Mouse (Mus musculus) liver, embryonic 14.5 days (tissue): ENCODE measurements around the gene Ppp1r3c. TPM values are rescaled to one million over a fixed set of nuclear protein-coding genes. Genes with fewer than 3 reads are reported as not detected.

ENCODE experiments used
- ATAC-seq: fragments of 200-750 bp; cut with Nextera tagmentation; 2 replicates; pipeline ENCODE4 v1.8.0; 2017; ENCODE audit warnings: moderate number of reproducible peaks, mild to moderate bottlenecking, moderate library complexity; ENCODE audit not compliant: insufficient read depth
- DNase-seq, 3 experiments: peaks; one replicate each; pipeline ENCODE4 v3.0.0-alpha.2; 2012 to 2013; ENCODE audit warnings: low read depth in 3 of 3, low spot score in 3 of 3
- H3K27ac ChIP-seq: fragments of 300-500 bp; sonication (generic); 2 replicates; pipeline ENCODE4 v1.5.1; 2014; ENCODE audit warnings: moderate library complexity, mild to moderate bottlenecking, control low read depth, inconsistent platforms
- H3K27me3 ChIP-seq: fragments of 300-500 bp; sonication (generic); 2 replicates; pipeline ENCODE4 v1.6.1; 2014; ENCODE audit warnings: mild to moderate bottlenecking, low read length, moderate library complexity; ENCODE audit not compliant: control insufficient read depth, insufficient read depth
- H3K36me3 ChIP-seq: fragments of 300-500 bp; sonication (generic); replicated peaks from 2 replicates; pipeline ENCODE4 v1.6.1; 2014; ENCODE audit warnings: low read depth; ENCODE audit not compliant: control insufficient read depth, insufficient read depth
- H3K4me1 ChIP-seq, 2 experiments: fragments of 200-500 bp in 1 of 2; fragments of 300-500 bp in 1 of 2; sonication (generic) in 1 of 2; replicated peaks; 2 replicates each; pipeline ENCODE4 v1.6.1; 2012 to 2014; ENCODE audit warnings: antibody characterized with exemption in 1 of 2, inconsistent platforms in 1 of 2, low read length in 1 of 2; ENCODE audit not compliant: control insufficient read depth in 2 of 2, insufficient read depth in 2 of 2
- H3K4me2 ChIP-seq: fragments of 300-500 bp; sonication (generic); 2 replicates; pipeline ENCODE4 v1.6.1; 2014; ENCODE audit warnings: low read depth, mild to moderate bottlenecking, control low read depth, moderate library complexity
- H3K4me3 ChIP-seq, 2 experiments: fragments of 200-500 bp in 1 of 2; fragments of 300-500 bp in 1 of 2; sonication (generic) in 1 of 2; 2 replicates each; pipeline ENCODE4 v1.5.1; 2012 to 2014; ENCODE audit warnings: low read depth in 2 of 2, low read length in 2 of 2, mild to moderate bottlenecking in 2 of 2, control low read depth in 1 of 2, inconsistent platforms in 1 of 2, moderate library complexity in 1 of 2; ENCODE audit not compliant: insufficient read depth in 1 of 2
- H3K9ac ChIP-seq: fragments of 300-500 bp; sonication (generic); replicated peaks from 2 replicates; pipeline ENCODE4 v1.6.1; 2014; ENCODE audit warnings: mild to moderate bottlenecking, control low read depth, moderate library complexity
- H3K9me3 ChIP-seq: fragments of 300-500 bp; sonication (generic); 2 replicates; pipeline ENCODE4 v1.6.1; 2016; ENCODE audit warnings: low read length, mixed read lengths; ENCODE audit not compliant: control insufficient read depth
- CTCF ChIP-seq: IDR thresholded peaks from 2 replicates; pipeline ENCODE4 v1.5.1; 2016; ENCODE audit warnings: antibody characterized with exemption, low read depth, control low read depth
- EP300 ChIP-seq: IDR thresholded peaks from 2 replicates; pipeline ENCODE4 v1.6.1; 2016; ENCODE audit warnings: antibody characterized with exemption, low read depth
- WGBS: fragments of 180-500 bp; shearing (Covaris S2); extraction: QIAGEN DNeasy Blood & Tissue Kit; methylation state at CpG from one replicate; pipeline ENCODE4 v1.1.7; 2014; ENCODE audit not compliant: insufficient replicate concordance; 5-methylcytosine and 5-hydroxymethylcytosine counted together
- polyA plus RNA-seq, 2 experiments: library from polyadenylated mRNA; depleted of rRNA in 1 of 2; stranded (reverse) in 1 of 2; unstranded in 1 of 2; fragments of >200 nt; fragmentation: Nextera tagmentation in 1 of 2; extraction: Ambion mirVana in 1 of 2; gene quantifications; 2 replicates each; pipeline versions ENCODE4 v1.2.1 to v1.2.3; 2012 to 2014

Gene Ppp1r3c
- polyA plus RNA-seq, 2 experiments = 0.65 to 1.1 TPM

DNA sequence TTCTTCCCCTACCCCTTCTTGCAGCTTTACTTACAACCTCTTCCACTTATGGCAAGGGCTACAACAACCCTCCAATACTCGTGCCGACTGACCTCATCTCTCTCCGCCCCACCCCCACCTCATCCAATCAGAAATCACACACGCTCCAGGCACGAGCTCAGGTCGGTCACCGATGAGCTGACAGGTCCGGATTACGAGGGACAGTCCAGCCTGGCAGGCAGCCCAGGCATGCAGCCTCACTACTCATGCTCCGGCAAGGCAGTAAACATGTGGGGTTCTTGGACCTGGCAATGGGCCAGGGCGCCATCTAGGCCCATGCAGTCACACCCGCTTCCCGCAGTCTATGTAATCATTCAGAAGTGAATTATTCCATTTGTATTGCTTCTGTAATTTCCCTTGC, 23.4 kb downstream of the Ppp1r3c start:
- Histone ChIP-seq H3K4me1 (no peaks in the 10 kb centered on the region), H3K27me3 (no peaks in the 10 kb centered on the region), H3K9me3 (no peaks in the 10 kb centered on the region), H3K4me3 (no peak overlapping the region), H3K36me3 (no peaks in the 10 kb centered on the region), H3K9ac (no peak overlapping the region), H3K4me2 (no peak overlapping the region), H3K27ac (no peak overlapping the region)
- no peak for DNase-seq
- TF ChIP-seq CTCF (no peak), EP300 (no peak)
- ATAC-seq = no peak
- 69% methylated on average over 13 of the region's 13 CpGs for WGBS

DNA sequence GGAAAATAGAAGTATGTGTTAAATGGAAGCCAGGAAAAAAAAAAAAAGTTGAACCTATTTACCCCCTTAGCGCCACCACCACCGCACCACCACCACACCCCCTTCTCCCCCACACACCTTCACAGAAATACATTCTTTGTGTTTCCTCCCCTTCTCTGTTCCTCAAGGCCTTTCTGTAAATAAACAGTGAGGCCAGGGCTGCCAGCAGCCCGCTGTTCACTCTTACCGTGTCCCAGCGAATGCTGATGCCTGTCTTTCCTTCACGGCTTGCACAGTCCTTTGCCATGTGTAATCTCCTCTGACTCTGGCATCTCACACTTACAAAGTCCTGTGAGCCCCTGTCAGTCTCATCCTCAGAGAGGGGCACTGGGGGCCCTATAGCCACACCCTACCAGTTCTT, 30.3 kb downstream of the Ppp1r3c start:
- DNase-seq (no peak), ATAC-seq (no peak)
- H3K4me2 ChIP-seq = no peak overlapping the region
- TF ChIP-seq CTCF = no peak
- no peak for TF ChIP-seq EP300
- no peak overlapping the region for H3K27ac ChIP-seq
- no peak overlapping the region for H3K4me3 ChIP-seq
- no peaks in the 10 kb centered on the region for H3K9me3 ChIP-seq
- H3K9ac ChIP-seq = no peak overlapping the region
- no peaks in the 10 kb centered on the region for H3K27me3 ChIP-seq
- WGBS = 68% methylated on average over 6 of the region's 6 CpGs
- peaks cover 0 to 8% of the 10 kb centered on the region in 2 experiments; a peak in 2 of 4 replicates for H3K4me1 ChIP-seq
- no peaks in the 10 kb centered on the region for H3K36me3 ChIP-seq

DNA sequence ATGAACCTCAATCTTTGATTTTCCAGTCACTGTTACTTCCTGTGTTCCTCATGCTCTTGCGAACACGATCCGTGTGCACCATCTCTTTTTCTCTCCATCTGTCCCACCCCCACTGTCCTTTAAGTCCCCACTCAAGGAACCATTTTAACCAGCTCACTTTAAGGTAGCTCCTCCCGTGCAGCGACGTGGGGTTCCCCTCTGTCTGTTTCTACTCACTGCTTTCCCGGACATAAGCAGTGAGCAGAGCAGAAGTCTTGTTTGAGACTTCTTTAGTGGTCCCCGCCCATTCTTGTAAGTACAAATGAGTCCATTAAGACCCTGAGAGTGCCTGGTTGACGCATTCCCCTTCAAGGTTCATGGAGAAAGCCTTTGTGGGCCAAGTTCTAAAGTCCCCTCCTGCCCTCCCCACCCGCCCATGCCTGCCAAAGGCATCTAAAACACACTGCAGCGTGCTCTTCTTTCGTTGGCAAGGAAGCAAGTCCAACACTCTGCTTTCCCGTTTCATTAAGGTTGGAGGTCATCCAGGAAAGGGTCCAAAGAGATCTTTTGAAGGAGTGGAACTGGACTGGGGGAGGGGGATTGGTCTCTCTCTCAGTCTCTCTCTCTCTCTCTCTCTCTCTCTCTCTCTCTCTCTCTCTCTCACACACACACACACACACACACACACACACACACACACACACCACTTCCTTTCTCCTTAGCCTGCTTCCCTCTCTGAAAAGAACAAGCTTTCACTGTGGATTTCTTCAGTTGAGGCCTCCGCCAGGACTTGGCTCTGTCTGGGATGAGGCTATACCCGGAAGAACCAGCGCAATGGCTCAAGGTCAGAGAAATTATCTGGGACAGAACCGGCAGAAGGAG, 30.9 kb downstream of the Ppp1r3c start:
- Histone ChIP-seq H3K4me3 (no peak overlapping the region), H3K4me2 (no peak overlapping the region), H3K9me3 (no peaks in the 10 kb centered on the region), H3K4me1 (peaks cover 0 to 10% of the 10 kb centered on the region in 2 experiments; a peak in 2 of 4 replicates), H3K27ac (no peak overlapping the region), H3K27me3 (no peaks in the 10 kb centered on the region), H3K9ac (no peak overlapping the region), H3K36me3 (no peaks in the 10 kb centered on the region)
- 51% methylated on average over 17 of the region's 17 CpGs for WGBS
- ATAC-seq (no peak), DNase-seq (no peak)
- TF ChIP-seq CTCF (no peak), EP300 (no peak)

DNA sequence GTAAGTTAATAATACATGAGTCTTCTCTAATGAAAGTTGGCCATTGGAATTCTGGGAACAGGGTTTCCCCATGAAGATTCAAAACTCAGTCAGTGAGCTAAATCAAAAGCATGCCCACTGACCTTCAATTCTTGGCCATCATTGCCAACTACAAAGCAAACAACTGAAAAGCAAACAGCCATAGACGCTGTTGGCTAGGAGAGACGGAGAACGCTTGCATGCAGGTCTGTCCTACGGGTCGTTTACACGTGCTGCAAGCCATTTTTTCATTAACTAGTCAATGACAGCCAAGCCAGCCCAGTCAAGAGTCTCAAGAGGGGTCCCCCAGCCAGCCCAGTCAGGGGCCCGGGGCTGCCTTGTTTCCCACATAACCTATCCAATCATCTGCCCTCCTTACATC, 31.7 kb downstream of the Ppp1r3c start:
- H3K4me1 ChIP-seq = peaks cover 0 to 10% of the 10 kb centered on the region in 2 experiments; a peak in 2 of 4 replicates
- no peak overlapping the region for H3K9ac ChIP-seq
- WGBS = 54% methylated on average over 7 of the region's 7 CpGs
- H3K4me3 ChIP-seq = no peak overlapping the region
- no peak for ATAC-seq
- no peak for TF ChIP-seq EP300
- TF ChIP-seq CTCF = no peak
- no peak overlapping the region for H3K4me2 ChIP-seq
- H3K36me3 ChIP-seq = no peaks in the 10 kb centered on the region
- no peak for DNase-seq
- H3K27me3 ChIP-seq = no peaks in the 10 kb centered on the region
- H3K27ac ChIP-seq = no peak overlapping the region
- H3K9me3 ChIP-seq = no peaks in the 10 kb centered on the region

DNA sequence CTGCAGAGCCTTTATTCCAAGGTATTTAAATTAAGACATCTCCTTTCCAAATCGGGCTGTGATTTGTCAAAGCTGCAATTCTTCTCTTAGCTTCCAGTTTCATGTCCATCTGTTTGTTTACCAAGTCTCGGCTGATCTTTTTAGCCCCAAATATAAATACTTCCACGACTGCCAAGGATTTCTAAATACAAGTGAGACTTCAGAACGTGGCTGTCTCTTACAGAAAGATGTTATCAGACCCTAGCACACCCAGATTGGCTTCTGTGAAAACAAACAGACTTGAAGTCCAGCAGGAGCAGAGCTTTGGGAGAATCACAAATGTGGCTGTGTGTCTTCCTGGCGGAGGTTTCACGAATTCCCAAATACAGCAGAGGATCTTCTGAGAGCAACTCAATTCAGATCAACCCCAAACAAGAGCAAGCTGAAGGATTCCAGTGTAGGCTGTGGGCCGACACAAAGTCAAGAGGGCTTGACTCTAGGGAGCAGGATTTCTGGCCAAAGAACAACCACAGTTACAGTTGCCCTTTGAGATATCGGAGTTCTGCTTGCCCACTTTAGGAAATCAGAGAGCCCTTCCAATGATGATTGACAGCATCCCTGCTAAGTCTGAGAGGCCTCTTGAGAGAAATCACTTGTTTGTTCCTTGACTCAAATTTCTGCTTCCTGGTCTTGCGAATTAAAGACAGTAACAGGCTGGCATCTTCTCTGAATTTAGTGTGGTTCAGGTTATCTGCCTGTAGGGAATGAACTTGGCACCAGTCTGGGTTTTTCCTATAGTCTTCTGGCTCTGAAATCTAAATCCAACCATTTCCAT, 34.4 kb downstream of the Ppp1r3c start:
- DNase-seq (no peak), ATAC-seq (no peak)
- peaks cover 0 to 10% of the 10 kb centered on the region in 2 experiments; a peak in 2 of 4 replicates for H3K4me1 ChIP-seq
- 31% methylated on average over 9 of the region's 9 CpGs for WGBS
- no peak overlapping the region for H3K4me3 ChIP-seq
- H3K4me2 ChIP-seq = no peak overlapping the region
- H3K9ac ChIP-seq = no peak overlapping the region
- H3K9me3 ChIP-seq = no peaks in the 10 kb centered on the region
- H3K27ac ChIP-seq = no peak overlapping the region
- no peaks in the 10 kb centered on the region for H3K27me3 ChIP-seq
- no peaks in the 10 kb centered on the region for H3K36me3 ChIP-seq
- TF ChIP-seq EP300 (no peak), CTCF (no peak)
